Comparison of ENCODE assay signal across 21 mouse cellular contexts in the genomic region with DNA sequence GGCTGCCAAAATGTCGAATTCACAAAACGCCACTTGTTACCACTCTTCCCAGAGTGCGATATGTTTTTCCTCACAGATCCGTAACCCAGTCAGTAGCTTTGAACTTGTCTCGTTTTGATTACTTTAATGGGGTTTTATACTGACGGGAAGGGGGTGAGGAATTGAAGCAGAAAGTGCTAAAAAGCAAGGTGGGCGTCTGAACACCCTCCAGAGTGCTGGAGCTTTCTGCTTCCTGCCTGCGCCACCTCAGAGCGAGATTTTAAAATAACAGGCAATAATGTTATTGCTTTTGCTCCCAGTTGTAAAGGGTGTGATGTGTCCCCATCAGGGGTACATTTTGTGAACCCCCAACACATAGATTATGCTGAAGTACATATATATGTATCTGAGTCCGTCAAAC.
"Had no signal": no experiment of that assay in that cellular context is flagged by ENCODE, and none has a peak within 500 bp of the region (broad histone marks: within the 10 kb centered on the region; RNA-seq: fewer than 3 reads in every experiment).

No protein-coding gene starts in this region.

- H3K4me3 ChIP-seq: gastrocnemius, adult 2 months; heart, embryonic 10.5 days; heart, embryonic 12.5 days; hindbrain, embryonic 13.5 days; hindbrain, embryonic 15.5 days; kidney, embryonic 15.5 days; limb, embryonic 13.5 days; limb, embryonic 15.5 days; liver, embryonic 12.5 days had no signal

- ATAC-seq: hindbrain, postnatal 0 days; liver, embryonic 12.5 days had no signal

- H3K4me1 ChIP-seq: hindbrain, embryonic 13.5 days; hindbrain, embryonic 15.5 days; liver, embryonic 12.5 days had no signal

- H3K27ac ChIP-seq: gastrocnemius, adult 2 months; heart, embryonic 10.5 days; hindbrain, embryonic 13.5 days; hindbrain, embryonic 15.5 days; hindbrain, postnatal 0 days; kidney, embryonic 15.5 days; kidney, postnatal 0 days; limb, embryonic 13.5 days; limb, embryonic 15.5 days; liver, embryonic 12.5 days; liver, embryonic 14.5 days had no signal

- DNase-seq: gastrocnemius, adult 2 months; gastrocnemius, postnatal 10 days; gastrocnemius, postnatal 25 days; heart, adult 18-20 months; heart, postnatal 10 days; heart, postnatal 36 days; kidney, adult 11 months; kidney, adult 9 months; kidney, postnatal 14 days; left cerebral cortex, postnatal 4 days had no signal
